Mouse (Mus musculus) Patski (cell line): ENCODE measurements at regions not wholly inside any gene's neighbourhood (a gene's known extent, or its start where the extent isn't known, plus 50 kb on each side); places are given as distances from the start of the nearest gene placed in this dataset.

ENCODE experiments used
- ATAC-seq: fragments of 100-300 bp; one replicate; pipeline ENCODE4 v1.8.0; 2021
- CTCF ChIA-PET: fragments of 350-600 bp; sonication (Branson Sonifier 250); formaldehyde crosslinking; loops from one replicate; lab custom pipeline; 2022; ENCODE audit warnings: inconsistent platforms; lab: Charles Lee
- POLR2A ChIA-PET: fragments of 350-600 bp; sonication (Branson Sonifier 250); formaldehyde crosslinking; loops from one replicate; lab custom pipeline; 2022; ENCODE audit warnings: antibody characterized with exemption, inconsistent platforms; lab: Charles Lee
- DNase-seq: peaks from one replicate; pipeline ENCODE4 v3.0.0-alpha.2; 2011; ENCODE audit warnings: low read depth, low spot score
- H3K27me3 ChIP-seq: fragments of 371-371 bp; one replicate; pipeline ENCODE4 v1.5.1; 2021
- CTCF ChIP-seq: fragments of 100-300 bp; IDR thresholded peaks from one replicate; pipeline ENCODE4 v1.5.1; 2021
- in situ Hi-C: fragments of 300-500 bp; cut with MboI; formaldehyde crosslinking; loops from 3 replicates; pipeline ENCODE4 v1.11.1; 2018; ENCODE audit warnings: low pct_unique_long_range_greater_than_20kb, mixed read lengths

DNA sequence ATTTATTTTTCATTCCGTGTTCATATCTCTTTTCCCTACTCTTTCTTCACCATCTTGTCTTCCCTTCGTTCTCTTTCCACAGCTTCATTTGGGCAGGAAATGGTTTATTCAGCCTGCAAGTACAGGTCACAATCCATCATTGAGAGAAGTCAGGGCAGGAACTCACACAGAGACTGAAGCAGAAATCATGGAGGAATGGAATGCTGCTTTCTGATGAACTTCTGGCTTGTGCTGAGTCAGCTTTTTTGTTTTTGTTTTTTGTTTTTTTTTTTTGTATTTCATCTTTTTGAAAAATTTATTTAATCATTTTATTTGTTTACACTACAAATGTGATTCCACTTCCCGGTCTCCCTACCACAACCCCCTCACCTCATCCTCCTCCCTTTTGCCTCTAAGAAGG, 51.2 kb upstream of the Suclg2 start:
- DNase-seq: no peak
- ChIA-PET POLR2A (no interaction called here), CTCF (no interaction called here)
- no peak for ATAC-seq
- no peak for TF ChIP-seq CTCF
- H3K27me3 ChIP-seq: peaks cover 18% of the 10 kb centered on the region
- in situ Hi-C loops: no loop called here

DNA sequence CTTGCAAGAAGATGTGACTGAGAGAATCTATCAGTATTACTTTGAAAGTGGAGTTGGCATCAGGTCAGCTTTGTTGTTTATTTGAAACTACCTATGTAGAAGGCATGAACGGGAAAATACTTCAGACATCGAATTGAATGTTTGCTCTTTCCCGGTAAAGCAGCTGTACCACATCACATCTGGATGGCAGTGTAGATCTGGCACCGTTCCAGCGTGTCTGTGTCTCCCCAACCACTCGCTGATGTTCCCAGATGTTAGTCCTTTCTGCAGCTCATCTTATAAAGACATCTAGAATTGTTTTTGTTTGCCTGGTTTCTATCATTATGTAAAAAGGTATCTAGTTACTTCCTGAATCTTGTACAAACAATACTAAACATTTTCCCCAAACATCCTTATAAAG, 83.1 kb upstream of the Suclg2 start:
- CTCF ChIA-PET: no interaction called here
- DNase-seq (no peak), ATAC-seq (no peak)
- H3K27me3 ChIP-seq: peaks cover 8% of the 10 kb centered on the region
- TF ChIP-seq CTCF: no peak
- in situ Hi-C loops: no loop called here
- POLR2A ChIA-PET: no interaction called here

DNA sequence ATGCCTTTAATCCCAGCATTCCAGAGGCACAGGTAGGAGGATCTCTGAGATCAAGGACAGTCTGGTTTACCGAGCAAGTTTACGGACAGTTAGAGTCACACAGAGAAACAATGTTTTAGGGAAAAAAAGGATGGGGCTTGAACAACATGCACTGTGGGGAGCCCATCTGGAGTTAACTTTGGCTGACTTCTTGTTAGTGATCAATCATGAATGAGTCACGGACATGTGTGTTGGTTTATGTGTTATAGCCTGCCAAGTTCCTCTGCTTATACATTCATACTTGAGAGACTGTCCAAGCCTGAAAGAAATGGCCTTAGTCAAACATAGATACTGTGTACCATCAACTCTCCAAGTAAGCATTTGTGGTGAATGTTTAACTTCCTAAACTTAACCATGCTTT, 122.9 kb upstream of the Suclg2 start:
- ChIA-PET CTCF (no interaction called here), POLR2A (no interaction called here)
- DNase-seq (no peak), ATAC-seq (no peak)
- in situ Hi-C loops: no loop called here
- no peak for TF ChIP-seq CTCF
- peaks cover 4% of the 10 kb centered on the region for H3K27me3 ChIP-seq

DNA sequence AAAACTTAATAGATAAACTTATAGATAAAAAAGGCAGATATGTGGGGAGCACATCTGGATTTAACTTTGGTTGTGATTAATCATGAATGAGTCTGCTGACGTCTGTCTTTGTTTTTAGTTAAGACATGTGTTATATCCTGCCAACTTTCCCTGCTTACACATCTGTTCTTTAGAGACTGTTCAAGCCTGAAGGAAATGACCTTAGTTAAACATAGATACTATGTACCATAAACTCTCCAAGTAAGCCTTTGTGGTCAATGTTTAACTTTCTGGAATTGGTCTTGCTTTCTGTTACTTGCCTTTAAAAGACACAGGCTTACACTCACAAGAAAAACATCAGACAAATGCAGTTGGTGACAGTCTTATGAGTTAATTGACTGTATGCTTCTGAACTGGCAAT, 127.9 kb upstream of the Suclg2 start:
- ATAC-seq (no peak), DNase-seq (no peak)
- no peak for TF ChIP-seq CTCF
- H3K27me3 ChIP-seq: peaks cover 4% of the 10 kb centered on the region
- in situ Hi-C loops: no loop called here
- POLR2A ChIA-PET: no interaction called here
- CTCF ChIA-PET: no interaction called here

DNA sequence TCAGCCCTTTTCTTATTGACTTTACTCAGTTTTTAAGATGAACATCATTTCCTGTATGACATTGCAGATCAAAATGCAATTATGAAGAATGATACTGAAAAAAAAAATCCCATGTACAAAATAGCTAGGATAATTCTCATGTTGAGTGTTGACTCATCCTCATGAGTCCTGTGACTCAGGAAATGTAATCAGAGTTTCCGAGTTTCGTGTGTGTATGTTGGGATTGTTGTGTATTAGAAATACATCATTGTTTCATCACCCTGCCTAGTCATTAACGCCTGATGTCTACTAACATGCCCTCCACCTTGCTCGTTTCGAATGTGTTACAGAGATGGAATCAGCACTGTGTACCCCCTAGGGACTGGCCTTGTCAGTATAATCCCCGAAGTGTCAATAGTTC, 156.9 kb upstream of the Suclg2 start:
- no peak for TF ChIP-seq CTCF
- ATAC-seq (no peak), DNase-seq (no peak)
- in situ Hi-C loops: no loop called here
- ChIA-PET CTCF (no interaction called here), POLR2A (no interaction called here)
- H3K27me3 ChIP-seq: peaks cover 27% of the 10 kb centered on the region

DNA sequence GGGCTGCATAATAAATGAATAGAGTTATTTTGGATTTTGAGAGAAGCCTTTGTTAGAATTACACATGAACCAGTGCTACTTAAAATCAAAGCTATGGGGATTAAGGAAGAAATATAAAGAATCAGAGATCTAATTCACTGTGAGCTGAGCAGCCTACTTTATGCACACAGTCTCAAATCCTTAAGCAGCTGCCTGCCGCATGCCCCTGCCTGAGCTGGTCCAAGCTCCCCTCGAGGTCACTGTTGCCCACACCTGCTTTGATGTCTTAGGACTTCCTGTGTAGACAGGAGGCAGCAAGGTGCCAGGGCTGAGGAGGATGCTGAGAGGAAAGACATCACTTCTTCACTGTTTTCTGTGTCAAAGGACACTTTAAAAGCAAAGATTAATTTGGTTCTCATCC, 157.7 kb upstream of the Suclg2 start:
- POLR2A ChIA-PET: no interaction called here

DNA sequence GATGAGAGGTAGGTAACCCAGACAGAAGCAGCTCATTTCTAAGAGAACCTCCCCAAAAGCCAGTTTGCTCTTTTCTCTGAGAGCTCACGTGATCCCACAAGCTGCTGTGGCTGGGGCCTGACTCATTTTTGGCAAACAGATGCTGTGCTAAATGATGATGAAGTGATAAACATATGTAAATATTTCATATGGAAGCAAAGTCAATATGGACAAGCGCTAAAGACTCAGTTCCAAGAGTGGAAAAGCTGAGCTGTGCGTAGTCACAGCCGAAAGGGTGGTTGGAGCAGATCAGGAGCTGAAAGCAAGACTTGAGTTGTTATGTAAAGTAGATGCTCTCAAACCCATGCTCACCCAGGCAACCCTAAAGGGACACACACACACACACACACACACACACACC, 168.0 kb upstream of the Suclg2 start:
- in situ Hi-C loops: no loop called here
- peaks cover 11% of the 10 kb centered on the region for H3K27me3 ChIP-seq
- no peak for TF ChIP-seq CTCF
- ChIA-PET CTCF (no interaction called here), POLR2A (no interaction called here)
- DNase-seq (no peak), ATAC-seq (no peak)

More for the DNA sequence above, 157.7 kb upstream of the Suclg2 start:
- CTCF ChIA-PET: no interaction called here
- TF ChIP-seq CTCF: no peak
- in situ Hi-C loops: no loop called here
- H3K27me3 ChIP-seq: peaks cover 27% of the 10 kb centered on the region
- ATAC-seq: no peak
- DNase-seq: no peak

DNA sequence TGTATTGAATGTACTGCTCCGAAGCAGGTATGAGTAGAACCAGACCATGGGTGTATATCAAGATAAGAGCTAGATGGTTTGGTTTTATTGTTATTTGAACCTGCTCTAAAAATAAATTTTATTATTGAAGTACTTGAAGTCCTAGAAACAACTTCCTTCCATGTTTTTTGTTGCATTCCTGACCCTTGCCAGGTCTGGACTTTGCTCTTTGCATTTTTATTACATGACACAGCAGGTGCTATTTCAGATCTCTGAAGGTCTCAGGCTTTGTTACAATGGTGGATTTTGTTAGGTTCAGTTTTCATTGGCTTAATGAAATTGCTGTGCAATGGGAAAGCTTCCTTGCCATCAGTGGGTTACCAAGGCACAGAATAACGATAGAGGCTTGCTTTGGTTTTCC, 184.0 kb upstream of the Suclg2 start:
- H3K27me3 ChIP-seq: peaks cover 3% of the 10 kb centered on the region
- ATAC-seq: no peak
- TF ChIP-seq CTCF: no peak
- ChIA-PET CTCF (no interaction called here), POLR2A (no interaction called here)
- in situ Hi-C loops: no loop called here
- DNase-seq: no peak

DNA sequence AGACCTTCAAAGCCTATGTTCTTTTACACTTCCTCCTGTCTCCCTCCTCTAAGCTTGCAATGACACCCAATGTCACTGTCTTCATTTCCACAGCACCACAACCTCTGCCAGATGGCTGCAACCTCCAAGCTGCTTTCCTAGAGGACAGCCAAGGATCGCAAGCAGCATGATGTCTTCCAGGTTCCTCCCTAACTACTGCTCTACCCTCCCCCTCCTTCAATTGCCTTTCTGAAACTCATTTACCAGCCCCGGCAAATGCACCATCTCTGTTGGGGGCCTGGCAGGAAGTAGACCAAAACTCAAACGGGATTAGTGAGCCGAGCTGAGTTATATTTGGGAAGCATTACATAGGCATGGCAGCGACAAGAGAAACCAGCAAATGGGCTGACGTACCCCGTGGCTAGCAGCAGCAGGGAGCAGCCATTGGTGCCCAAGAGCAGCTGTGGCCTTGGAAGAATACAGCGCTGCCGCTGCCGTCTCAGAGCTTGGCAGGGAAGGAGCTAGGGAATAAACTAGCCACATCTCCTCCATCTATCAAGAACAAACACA, 185.6 kb upstream of the Suclg2 start:
- CTCF ChIA-PET: no interaction called here
- peaks cover 3% of the 10 kb centered on the region for H3K27me3 ChIP-seq
- POLR2A ChIA-PET: no interaction called here
- in situ Hi-C loops: no loop called here
- DNase-seq (no peak), ATAC-seq (no peak)
- TF ChIP-seq CTCF: no peak

DNA sequence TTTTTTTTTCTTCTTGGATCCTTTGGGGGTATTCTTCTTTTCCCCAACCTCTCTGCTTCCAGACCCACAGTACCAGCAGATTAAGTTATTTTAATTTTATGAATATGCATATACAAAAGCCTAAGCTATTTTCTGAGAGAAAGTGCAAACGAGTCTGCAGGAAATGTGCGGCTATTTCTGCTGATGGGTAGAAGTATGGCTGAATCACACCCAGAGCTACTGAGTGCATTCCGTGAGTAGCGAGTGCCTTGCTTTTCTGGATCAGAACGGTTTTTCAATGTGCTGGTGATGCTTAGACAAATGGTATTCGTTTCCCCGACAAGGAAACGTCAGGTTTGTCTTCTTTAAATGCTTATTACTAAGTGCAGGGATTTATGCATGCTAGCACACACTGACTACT, 186.5 kb upstream of the Suclg2 start:
- DNase-seq (no peak), ATAC-seq (no peak)
- CTCF ChIA-PET: no interaction called here
- POLR2A ChIA-PET: interaction anchor here (0.6 kb wide), 1 partner anchor 799 kb away, joined by 3 read pairs; no protein-coding TSS in a partner anchor
- no peaks in the 10 kb centered on the region for H3K27me3 ChIP-seq
- TF ChIP-seq CTCF: no peak
- in situ Hi-C loops: no loop called here

DNA sequence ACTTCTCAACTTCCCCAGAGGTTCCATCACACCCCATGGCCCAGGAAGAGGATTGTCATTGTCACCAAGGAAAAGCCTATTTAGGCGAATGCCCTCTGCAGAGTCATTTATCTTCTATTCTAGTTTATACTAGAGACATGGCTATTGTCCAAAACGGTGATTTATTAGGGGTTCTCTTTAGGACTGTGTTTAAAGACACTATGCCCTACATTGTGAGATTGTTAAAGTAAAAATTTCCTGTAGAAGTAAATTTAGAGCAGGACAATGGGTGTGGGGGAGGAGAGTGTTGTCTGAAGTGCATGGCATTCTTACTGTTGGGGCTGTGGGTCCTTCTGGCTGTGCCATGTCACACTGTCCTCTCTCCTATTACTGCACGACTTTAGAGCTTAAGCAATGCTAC, 191.2 kb upstream of the Fam19a1 start:
- peaks cover 18% of the 10 kb centered on the region for H3K27me3 ChIP-seq
- CTCF ChIA-PET: no interaction called here
- in situ Hi-C loops: no loop called here
- POLR2A ChIA-PET: no interaction called here
- ATAC-seq (no peak), DNase-seq (no peak)
- TF ChIP-seq CTCF: no peak

DNA sequence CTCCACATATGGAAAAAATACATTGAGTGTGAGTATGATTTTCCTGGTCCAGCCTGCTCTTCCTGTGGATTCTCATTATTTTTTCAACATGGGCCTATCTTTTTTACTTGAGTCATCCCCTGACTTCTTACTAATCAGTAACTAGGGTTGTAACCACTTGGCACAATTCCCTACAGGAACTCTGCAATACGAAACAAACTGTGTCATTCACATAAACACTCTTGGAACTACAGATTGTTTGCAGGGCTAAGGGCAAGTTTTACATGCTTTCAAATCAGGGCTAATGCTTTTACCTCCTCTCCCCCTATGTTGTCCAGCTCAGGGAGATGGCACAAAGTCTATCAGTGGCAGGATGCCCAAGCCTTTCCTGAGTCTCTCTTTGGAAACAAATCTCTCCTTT, 178.4 kb upstream of the Fam19a1 start:
- no peak for TF ChIP-seq CTCF
- in situ Hi-C loops: no loop called here
- no peak for ATAC-seq
- ChIA-PET CTCF (no interaction called here), POLR2A (no interaction called here)
- peaks cover 4% of the 10 kb centered on the region for H3K27me3 ChIP-seq
- no peak for DNase-seq
